Mouse (Mus musculus) heart, embryonic 10.5 days (tissue): ENCODE data around the gene Tmed9. TPM values are rescaled to one million over a fixed set of nuclear protein-coding genes. Genes with fewer than 3 reads are reported as not detected.
"Not testable (repeated sequence)": the region's sequence is repeated elsewhere in the genome, so short reads cannot be mapped to it uniquely, and the experiment has no call there.

Experiments used
- DNase-seq: peaks from one replicate; pipeline ENCODE4 v3.0.0-alpha.2; 2017; ENCODE audit warnings: low spot score
- H3K27ac ChIP-seq: fragments of 300-500 bp; sonication (generic); 2 replicates; pipeline ENCODE4 v1.5.1; 2016; ENCODE audit warnings: mild to moderate bottlenecking
- H3K27me3 ChIP-seq: fragments of 300-500 bp; sonication (generic); 2 replicates; pipeline ENCODE4 v1.6.1; 2016; ENCODE audit warnings: mild to moderate bottlenecking; ENCODE audit not compliant: poor library complexity, insufficient read depth, severe bottlenecking
- H3K36me3 ChIP-seq: fragments of 300-500 bp; sonication (generic); 2 replicates; pipeline ENCODE4 v1.6.1; 2016; ENCODE audit warnings: mild to moderate bottlenecking, moderate library complexity
- H3K4me1 ChIP-seq: fragments of 300-500 bp; sonication (generic); 2 replicates; pipeline ENCODE4 v1.6.1; 2016; ENCODE audit warnings: mild to moderate bottlenecking
- H3K4me3 ChIP-seq: fragments of 300-500 bp; sonication (generic); 2 replicates; pipeline ENCODE4 v1.5.1; 2016; ENCODE audit warnings: mild to moderate bottlenecking, moderate library complexity
- H3K9me3 ChIP-seq: fragments of 300-500 bp; sonication (generic); 2 replicates; pipeline ENCODE4 v1.6.1; 2016; ENCODE audit warnings: mild to moderate bottlenecking, moderate library complexity
- WGBS: fragments of 180-500 bp; shearing (Covaris S2); methylation state at CpG from one replicate; pipeline ENCODE4 v1.1.7; 2016; 5-methylcytosine and 5-hydroxymethylcytosine counted together
- polyA plus RNA-seq: library from polyadenylated mRNA; unstranded; fragments of >200 nt; fragmentation: Nextera tagmentation; extraction: Ambion mirVana; gene quantifications from 2 replicates; pipeline ENCODE4 v1.2.1, GENCODE M21; 2016

Gene Tmed9
- polyA plus RNA-seq, 1 experiment from 2014 or later: 173 TPM

GRCm38 (mm10) chr13:55600657-55601056 is 27.1 kb downstream of the Tmed9 start:
- Histone ChIP-seq H3K27ac (peak overlapping the region; percentile 86), H3K36me3 (peaks cover 48% of the 10 kb centered on the region)

DNA sequence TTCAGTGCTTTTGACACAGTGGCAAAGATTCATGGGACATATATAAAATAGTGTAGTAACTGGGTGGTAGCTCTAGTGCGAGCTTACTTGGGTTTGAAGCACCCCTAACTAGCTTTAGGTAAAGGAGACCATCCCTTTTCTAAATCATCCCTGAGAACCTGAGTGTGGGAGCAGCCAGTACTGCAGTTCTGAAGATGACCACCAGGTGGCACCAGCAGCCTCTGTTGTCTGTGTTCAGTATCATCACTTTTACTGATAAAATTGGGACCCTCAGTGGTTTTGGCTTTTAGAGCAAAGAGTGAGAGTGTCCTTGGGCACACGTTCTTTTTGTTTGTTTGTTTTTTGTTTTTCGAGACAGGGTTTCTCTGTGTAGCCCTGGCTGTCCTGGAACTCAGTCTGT is 28.1 kb downstream of the Tmed9 start:
- Histone ChIP-seq H3K27ac (no peak overlapping the region), H3K36me3 (peaks cover 42% of the 10 kb centered on the region), H3K27me3 (no peaks in the 10 kb centered on the region), H3K4me1 (peaks cover 16% of the 10 kb centered on the region), H3K9me3 (no peaks in the 10 kb centered on the region), H3K4me3 (no peak overlapping the region)
- 5% methylated on average over 3 of the region's 3 CpGs for WGBS
- no peak for DNase-seq

More at GRCm38 (mm10) chr13:55600657-55601056, 27.1 kb downstream of the Tmed9 start:
- no peaks in the 10 kb centered on the region for H3K27me3 ChIP-seq
- DNase-seq: no peak
- peak overlapping the region; percentile 87 for H3K4me3 ChIP-seq
- H3K4me1 ChIP-seq: peaks cover 16% of the 10 kb centered on the region
- 26% methylated on average over 9 of the region's 9 CpGs for WGBS
- no peaks in the 10 kb centered on the region for H3K9me3 ChIP-seq

- Histone ChIP-seq H3K9me3 (no peaks in the 10 kb centered on the region), H3K36me3 (peaks cover 51% of the 10 kb centered on the region), H3K4me1 (peaks cover 12% of the 10 kb centered on the region), H3K27ac (no peak overlapping the region), H3K27me3 (no peaks in the 10 kb centered on the region), H3K4me3 (no peak overlapping the region)
- DNase-seq: no peak
- WGBS: 87% methylated on average over 3 of the region's 3 CpGs
Measured at GRCm38 (mm10) chr13:55604606-55605005, 31.1 kb downstream of the Tmed9 start.

DNA sequence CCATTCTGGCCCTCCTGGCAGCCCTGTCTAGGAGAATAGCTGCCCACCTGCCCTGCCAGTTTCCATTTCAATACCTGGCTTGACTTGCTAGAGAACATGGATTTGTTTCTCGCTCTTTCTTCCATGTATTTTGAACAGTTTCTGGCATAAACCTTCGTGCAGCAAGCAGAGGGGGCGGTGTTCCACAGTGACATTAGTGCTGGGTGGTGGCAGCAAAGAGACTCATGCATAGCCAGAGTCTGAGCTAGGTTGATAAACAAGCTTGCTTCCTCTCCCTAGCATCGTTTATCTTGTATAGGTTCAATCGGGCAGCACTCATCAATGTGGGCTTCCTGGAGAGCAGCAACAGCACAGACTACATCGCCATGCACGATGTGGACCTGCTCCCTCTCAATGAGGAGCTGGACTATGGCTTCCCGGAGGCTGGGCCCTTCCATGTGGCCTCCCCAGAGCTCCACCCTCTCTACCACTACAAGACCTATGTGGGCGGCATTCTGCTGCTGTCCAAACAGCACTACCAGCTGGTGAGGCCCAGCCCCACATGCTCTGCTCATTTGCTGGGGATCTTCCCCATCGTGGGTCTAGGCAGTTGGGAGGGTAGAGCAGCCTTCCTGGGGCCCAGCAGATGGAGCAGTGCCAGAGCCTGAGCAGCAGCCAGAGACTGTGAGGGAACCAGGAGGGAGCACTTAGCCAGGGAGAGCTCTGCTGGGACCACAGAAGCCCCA is 33.5 kb downstream of the Tmed9 start:
- Histone ChIP-seq H3K9me3 (no peaks in the 10 kb centered on the region), H3K27ac (0 out of 2 replicates have a peak overlapping the region, but pooled peaks have one; percentile 11), H3K4me3 (no peak overlapping the region), H3K36me3 (peaks cover 64% of the 10 kb centered on the region), H3K27me3 (no peaks in the 10 kb centered on the region), H3K4me1 (no peaks in the 10 kb centered on the region)
- 70% methylated on average over 10 of the region's 10 CpGs for WGBS
- no peak for DNase-seq

- Histone ChIP-seq H3K4me1 (no peaks in the 10 kb centered on the region), H3K9me3 (no peaks in the 10 kb centered on the region), H3K27ac (0 out of 2 replicates have a peak overlapping the region, but pooled peaks have one; percentile 11), H3K4me3 (no peak overlapping the region), H3K27me3 (no peaks in the 10 kb centered on the region), H3K36me3 (peaks cover 64% of the 10 kb centered on the region)
- DNase-seq: no peak
- WGBS: 91% methylated on average over 2 of the region's 2 CpGs
Measured at GRCm38 (mm10) chr13:55607624-55608006, 34.1 kb downstream of the Tmed9 start.

GRCm38 (mm10) chr13:55611996-55612395 is 38.5 kb downstream of the Tmed9 start:
- H3K4me3 ChIP-seq: no peak overlapping the region
- H3K36me3 ChIP-seq: peaks cover 40% of the 10 kb centered on the region
- H3K4me1 ChIP-seq: no peaks in the 10 kb centered on the region
- H3K9me3 ChIP-seq: no peaks in the 10 kb centered on the region
- 82% methylated on average over 7 of the region's 7 CpGs for WGBS
- no peaks in the 10 kb centered on the region for H3K27me3 ChIP-seq
- H3K27ac ChIP-seq: no peak overlapping the region
- no peak for DNase-seq

DNA sequence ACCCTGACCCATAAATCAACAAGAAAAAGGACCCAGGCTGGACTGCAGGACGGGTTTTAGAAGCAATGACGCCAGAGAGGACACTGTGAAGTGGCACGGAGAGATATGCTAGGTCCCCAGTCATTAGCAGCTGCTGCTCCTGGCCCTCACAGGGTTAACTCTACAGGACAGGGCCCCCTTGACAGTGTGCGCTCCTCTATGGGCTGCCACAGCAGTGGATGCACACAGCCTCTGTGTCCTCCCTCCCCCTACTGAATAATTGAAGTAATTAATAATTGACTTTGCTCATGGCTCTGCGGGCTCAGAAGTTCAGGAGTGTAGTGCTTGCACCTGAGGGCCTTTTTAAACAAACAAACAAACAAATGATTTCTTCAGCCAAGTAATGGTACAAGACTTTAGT is 39.9 kb downstream of the Tmed9 start:
- Histone ChIP-seq H3K27ac (no peak overlapping the region), H3K4me3 (no peak overlapping the region), H3K27me3 (no peaks in the 10 kb centered on the region), H3K4me1 (no peaks in the 10 kb centered on the region), H3K36me3 (peaks cover 27% of the 10 kb centered on the region), H3K9me3 (no peaks in the 10 kb centered on the region)
- DNase-seq: no peak
- WGBS: 41% methylated on average over 5 of the region's 5 CpGs

GRCm38 (mm10) chr13:55619328-55619727 is 45.8 kb downstream of the Tmed9 start:
- DNase-seq: no peak
- Histone ChIP-seq H3K27ac (no peak overlapping the region), H3K4me3 (no peak overlapping the region), H3K9me3 (no peaks in the 10 kb centered on the region), H3K36me3 (no peaks in the 10 kb centered on the region), H3K4me1 (peaks cover 6% of the 10 kb centered on the region), H3K27me3 (no peaks in the 10 kb centered on the region)
- 80% methylated on average over 4 of the region's 4 CpGs for WGBS

DNA sequence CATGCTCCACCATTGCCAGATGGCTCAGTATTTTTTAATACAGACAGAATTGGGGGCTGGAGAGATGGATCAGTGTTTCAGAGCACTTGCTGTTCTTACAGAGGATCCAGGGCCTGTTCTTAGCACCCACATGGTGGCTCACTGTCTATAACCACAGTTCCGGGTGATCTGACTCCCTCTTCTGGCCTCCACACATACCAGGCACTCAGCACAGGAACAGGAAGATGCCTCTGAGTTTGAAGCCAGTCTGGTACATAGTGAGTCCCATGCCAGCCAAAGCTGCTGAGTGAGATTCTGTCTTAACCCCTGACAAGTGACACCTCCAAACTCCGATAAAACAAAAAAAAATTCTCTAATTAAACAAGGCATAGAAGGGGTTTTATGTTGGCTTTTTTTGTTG is 46.7 kb downstream of the Tmed9 start:
- H3K27ac ChIP-seq: no peak overlapping the region
- no peak for DNase-seq
- WGBS: 90% methylated on average over 2 of the region's 2 CpGs
- peaks cover 7% of the 10 kb centered on the region; the same call in 1 of the 2 replicates for H3K36me3 ChIP-seq
- no peaks in the 10 kb centered on the region for H3K9me3 ChIP-seq
- H3K4me3 ChIP-seq: no peak overlapping the region
- H3K27me3 ChIP-seq: no peaks in the 10 kb centered on the region
- H3K4me1 ChIP-seq: peaks cover 11% of the 10 kb centered on the region

GRCm38 (mm10) chr13:55622156-55622648 is 48.7 kb downstream of the Tmed9 start:
- not testable (repeated sequence) for H3K27me3 ChIP-seq, DNase-seq, H3K9me3 ChIP-seq
- WGBS: 26% methylated on average over 20 of the region's 20 CpGs
- peaks cover 11% of the 10 kb centered on the region for H3K4me1 ChIP-seq
- H3K27ac ChIP-seq: peak overlapping the region; percentile 94
- peak overlapping the region; percentile 88 for H3K4me3 ChIP-seq
- peaks cover 18% of the 10 kb centered on the region for H3K36me3 ChIP-seq

DNA sequence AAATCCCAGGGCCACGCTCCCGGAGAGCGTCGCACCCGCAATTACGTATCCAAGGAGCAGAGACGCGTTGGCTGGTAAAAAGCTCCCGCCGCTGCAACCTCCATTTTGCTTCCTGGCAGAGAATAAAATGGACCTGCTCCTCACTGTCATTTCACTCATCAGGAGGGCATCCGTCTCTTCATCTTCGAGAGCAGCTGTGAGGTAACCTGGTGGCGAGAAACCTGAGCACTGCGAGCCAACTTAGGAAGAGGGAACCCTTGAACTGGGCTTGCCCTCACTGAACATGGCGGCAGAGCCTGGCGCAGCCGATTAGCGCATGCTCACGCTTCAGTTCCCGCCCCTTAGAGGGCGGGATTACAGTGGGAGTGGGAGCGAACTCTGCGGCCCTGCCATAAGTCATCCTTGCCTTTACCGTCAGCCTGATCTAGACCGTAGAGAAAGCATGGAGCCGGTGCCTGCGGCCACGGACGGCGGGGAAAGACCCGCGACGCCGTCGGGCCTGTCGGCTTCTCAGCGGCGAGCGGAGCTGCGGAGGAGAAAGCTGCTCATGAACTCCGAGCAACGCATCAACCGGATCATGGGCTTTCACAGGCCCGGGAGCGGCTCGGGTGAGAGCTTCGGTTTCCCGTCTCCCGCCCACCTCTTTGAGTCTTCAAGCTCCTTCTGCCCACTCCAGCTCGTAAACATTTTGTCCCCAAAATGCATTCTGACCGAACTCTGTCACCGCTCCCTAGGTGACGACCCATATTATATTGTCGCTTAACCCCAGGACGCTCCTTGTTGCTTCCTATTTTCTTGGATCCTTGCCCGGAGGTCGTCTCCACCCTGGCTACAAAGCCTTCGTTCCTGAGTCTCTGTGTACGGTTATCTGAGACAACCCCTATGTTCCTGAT is 49.4 kb downstream of the Tmed9 start, which contains the start of gene Caml:
Gene Caml (plus strand): TSS at position 357 of the 893 bp plus-strand sequence.
- Histone ChIP-seq H3K36me3 (peaks cover 22% of the 10 kb centered on the region), H3K27ac (peak within 1 kb of the TSS; percentile 94), H3K4me1 (peaks cover 11% of the 10 kb centered on the region), H3K27me3 (no peaks in the 10 kb centered on the region), H3K4me3 (peak within 1 kb of the TSS; percentile 88), H3K9me3 (no peaks in the 10 kb centered on the region)
- DNase-seq: peak; percentile 95
- WGBS: under 1% methylated on average over 59 of the region's 59 CpGs

- Histone ChIP-seq H3K27me3 (no peaks in the 10 kb centered on the region), H3K4me1 (peaks cover 16% of the 10 kb centered on the region; the same call in 1 of the 2 replicates), H3K9me3 (no peaks in the 10 kb centered on the region), H3K36me3 (peaks cover 51% of the 10 kb centered on the region), H3K27ac (peak within 1 kb of the TSS; percentile 87), H3K4me3 (peak within 1 kb of the TSS; percentile 87)
- DNase-seq: peak; percentile 94
- WGBS: 6% methylated on average over 30 of the region's 30 CpGs
Measured at GRCm38 (mm10) chr13:55634639-55635127, 61.2 kb downstream of the Tmed9 start, which contains the start of gene Ddx46. Ddx46 (plus strand) TSS chr13:55635027.
